Mouse (Mus musculus): ENCODE measurements around the gene Aph1b. TPM values are rescaled to one million over a fixed set of nuclear protein-coding genes. Genes with fewer than 3 reads are reported as not detected.
A peak's percentile ranks its signal among the peaks of the same experiment; 100 is the strongest.
"Not testable (repeated sequence)": the region's sequence is repeated elsewhere in the genome, so short reads cannot be mapped to it uniquely, and the experiment has no call there.

Gene Aph1b
- polyA plus RNA-seq, 1 experiment from 2014 or later: 24.7 TPM

- H3K4me3 ChIP-seq: peak within 1 kb of the TSS; percentile 73
- H3K4me2 ChIP-seq: peak within 1 kb of the TSS; percentile 72
- 0 out of 2 replicates have a peak, but pooled peaks cover 3% of the 10 kb centered on the region for H3K27me3 ChIP-seq
- peak within 1 kb of the TSS; percentile 83 for H3K9ac ChIP-seq
- H3K27ac ChIP-seq: 0 out of 2 replicates have a peak within 1 kb of the TSS, but pooled peaks have one; percentile 85
- WGBS: 72% methylated on average over 5 of the region's 5 CpGs
- no peaks in the 10 kb centered on the region for H3K36me3 ChIP-seq (ENCODE audit: poor library complexity, severe bottlenecking)
- no peaks in the 10 kb centered on the region for H3K9me3 ChIP-seq (replicated peaks)
- no peak for ATAC-seq
- peaks cover 17% of the 10 kb centered on the region for H3K4me1 ChIP-seq
Observed at GRCm38 (mm10) chr9:66796739-66797138, 1.4 kb upstream of the Aph1b start, which contains the start of gene Gm10647. TSS of gene Gm10647 (plus strand) at chr9:66797039.

DNA sequence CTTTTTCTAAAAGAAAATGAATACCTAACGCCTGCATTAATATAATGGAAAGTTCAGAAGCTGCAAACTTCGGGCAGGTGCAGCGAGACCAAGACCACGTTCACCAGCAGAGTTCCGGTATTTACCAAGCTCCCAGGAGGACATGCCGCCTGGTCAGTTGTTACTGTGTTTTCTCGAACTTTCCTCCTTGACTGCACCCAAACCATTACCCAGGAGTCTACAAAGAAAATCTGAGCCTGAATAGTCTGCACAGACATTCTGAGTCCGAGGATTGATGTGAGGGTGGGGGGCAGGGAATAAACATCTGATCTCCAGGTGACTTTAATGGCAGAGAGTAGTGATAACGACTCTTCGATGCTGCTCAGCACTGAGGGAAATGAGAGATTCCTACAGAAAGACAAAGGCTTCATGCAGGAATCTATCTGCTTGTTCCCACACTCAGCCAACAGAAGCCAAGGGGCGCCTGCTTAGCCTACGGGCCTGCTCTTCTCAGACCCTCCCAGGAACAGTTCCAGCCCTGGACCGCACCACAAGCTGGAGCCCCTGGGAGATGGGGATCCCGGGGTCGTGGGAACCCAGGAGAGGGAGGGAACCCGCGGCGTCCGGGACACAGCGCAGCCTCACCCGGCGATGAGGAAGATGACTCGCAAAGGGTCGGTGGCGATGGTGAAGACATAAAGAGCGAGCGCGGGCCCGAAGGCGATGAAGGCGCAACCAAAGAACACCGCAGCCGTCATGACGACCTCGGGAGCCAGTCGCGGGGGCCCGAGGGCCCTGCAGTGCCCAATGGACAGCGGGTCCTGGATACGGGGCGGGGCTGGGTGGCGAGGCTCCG is 444 bp downstream of the Aph1b start:
- WGBS: 1% methylated on average over 43 of the region's 43 CpGs
- no peaks in the 10 kb centered on the region for H3K9me3 ChIP-seq (replicated peaks)
- peak overlapping the region; percentile 83 for H3K9ac ChIP-seq
- peak overlapping the region; percentile 85 for H3K27ac ChIP-seq
- peaks cover 7% of the 10 kb centered on the region; the same call in 1 of the 2 replicates for H3K36me3 ChIP-seq (ENCODE audit: poor library complexity, severe bottlenecking)
- peak; percentile 72 for ATAC-seq
- peaks cover 17% of the 10 kb centered on the region for H3K4me1 ChIP-seq
- H3K27me3 ChIP-seq: no peaks in the 10 kb centered on the region
- peak overlapping the region; percentile 72 for H3K4me2 ChIP-seq
- peak overlapping the region; percentile 73 for H3K4me3 ChIP-seq

- H3K4me1 ChIP-seq: no peaks in the 10 kb centered on the region
- no peak overlapping the region for H3K27ac ChIP-seq
- no peaks in the 10 kb centered on the region for H3K9me3 ChIP-seq (replicated peaks)
- no peaks in the 10 kb centered on the region for H3K27me3 ChIP-seq
- H3K36me3 ChIP-seq (ENCODE audit: poor library complexity, severe bottlenecking): peaks cover 21% of the 10 kb centered on the region
- no peak overlapping the region for H3K9ac ChIP-seq
- 0 out of 2 replicates have a peak, but pooled peaks have one; percentile 24 for ATAC-seq
- 7% methylated on average over 2 of the region's 2 CpGs for WGBS
- H3K4me2 ChIP-seq: no peak overlapping the region
- no peak overlapping the region for H3K4me3 ChIP-seq
Observed at GRCm38 (mm10) chr9:66787821-66788220, 7.5 kb downstream of the Aph1b start.

GRCm38 (mm10) chr9:66784552-66784951 is 10.7 kb downstream of the Aph1b start:
- not testable (repeated sequence) for ATAC-seq; H3K27ac ChIP-seq; H3K27me3 ChIP-seq; H3K9me3 ChIP-seq (replicated peaks); H3K4me1 ChIP-seq; H3K4me2 ChIP-seq; H3K4me3 ChIP-seq; H3K9ac ChIP-seq
- no CpG with 5 or more reads among the region's 3 CpGs for WGBS
- peaks cover 16% of the 10 kb centered on the region for H3K36me3 ChIP-seq (ENCODE audit: poor library complexity, severe bottlenecking)

GRCm38 (mm10) chr9:66770701-66771100 is 24.6 kb downstream of the Aph1b start:
- Histone ChIP-seq H3K9ac (no peak overlapping the region), H3K27me3 (no peaks in the 10 kb centered on the region)
- no peak for ATAC-seq

DNA sequence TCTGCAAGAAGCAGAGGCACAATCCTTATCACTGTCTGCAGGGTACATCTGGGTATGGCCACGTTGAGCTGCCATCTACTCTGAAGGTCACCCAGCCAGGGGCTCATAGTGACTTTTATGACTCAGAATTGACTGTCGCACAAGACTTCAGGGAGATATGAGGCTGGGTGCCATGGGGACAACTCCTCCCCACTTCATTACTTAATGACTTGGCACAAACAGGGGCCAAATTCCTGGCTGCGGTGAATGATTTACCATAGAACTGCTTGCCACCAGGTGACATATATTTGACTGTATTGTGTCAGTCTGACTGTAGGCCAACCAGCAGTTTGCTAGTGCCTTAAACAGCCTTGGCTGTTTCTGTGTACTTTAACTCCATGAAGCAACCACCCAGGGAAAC is 26.0 kb downstream of the Aph1b start:
- ATAC-seq: no peak
- no peak overlapping the region for H3K4me2 ChIP-seq
- no peak overlapping the region for H3K9ac ChIP-seq
- WGBS: 87% methylated on average over 3 of the region's 3 CpGs
- no peaks in the 10 kb centered on the region for H3K27me3 ChIP-seq
- no peaks in the 10 kb centered on the region for H3K36me3 ChIP-seq (ENCODE audit: poor library complexity, severe bottlenecking)
- no peaks in the 10 kb centered on the region for H3K4me1 ChIP-seq
- H3K4me3 ChIP-seq: no peak overlapping the region
- H3K9me3 ChIP-seq (replicated peaks): no peaks in the 10 kb centered on the region
- H3K27ac ChIP-seq: no peak overlapping the region

More at GRCm38 (mm10) chr9:66770701-66771100, 24.6 kb downstream of the Aph1b start:
- H3K36me3 ChIP-seq (ENCODE audit: poor library complexity, severe bottlenecking): no peaks in the 10 kb centered on the region
- no peaks in the 10 kb centered on the region for H3K4me1 ChIP-seq
- H3K4me2 ChIP-seq: no peak overlapping the region
- H3K4me3 ChIP-seq: no peak overlapping the region
- H3K27ac ChIP-seq: no peak overlapping the region
- H3K9me3 ChIP-seq (replicated peaks): no peaks in the 10 kb centered on the region

DNA sequence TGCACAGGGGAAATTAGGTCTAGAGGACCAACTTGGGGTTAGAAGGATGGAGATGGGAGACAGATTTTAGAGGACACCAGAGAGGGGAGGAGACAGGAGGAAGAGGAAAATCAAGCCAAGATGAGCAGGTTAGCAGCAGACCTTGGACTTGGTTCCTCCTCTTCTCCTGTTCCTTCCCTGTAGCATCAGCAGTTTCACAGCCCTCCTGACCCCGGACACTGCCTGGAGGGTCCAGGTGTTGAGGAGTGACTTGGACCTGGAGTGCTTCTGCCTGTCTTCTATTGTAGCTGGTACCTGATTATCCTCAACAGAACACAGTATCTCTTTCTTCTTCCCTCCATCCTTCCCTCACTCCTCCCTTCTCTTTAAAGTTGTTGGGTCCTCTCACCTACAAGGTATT is 26.6 kb downstream of the Aph1b start:
- H3K9me3 ChIP-seq (replicated peaks): no peaks in the 10 kb centered on the region

DNA sequence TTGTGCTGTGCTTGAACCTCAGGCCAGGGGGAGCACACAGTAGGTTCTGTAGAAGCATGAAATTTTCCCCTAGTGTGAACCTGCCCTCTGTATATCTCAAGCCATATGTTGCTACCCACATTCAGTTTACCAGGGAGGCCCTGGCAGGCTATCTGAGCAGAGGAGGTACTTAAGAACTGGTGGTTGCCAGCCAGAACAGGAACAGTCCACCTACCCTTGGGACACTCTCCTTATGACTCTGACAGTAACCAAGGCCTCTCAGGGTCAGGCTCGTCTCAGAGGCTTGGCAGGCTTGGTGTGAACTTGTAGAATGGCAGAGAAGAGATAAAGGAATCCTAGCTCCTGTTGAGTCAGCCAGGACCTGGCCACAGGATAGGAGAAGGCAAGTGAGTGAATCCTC is 34.3 kb downstream of the Aph1b start:
- Histone ChIP-seq H3K4me1 (no peaks in the 10 kb centered on the region), H3K9me3 (replicated peaks) (no peaks in the 10 kb centered on the region), H3K4me2 (no peak overlapping the region), H3K27me3 (no peaks in the 10 kb centered on the region), H3K27ac (no peak overlapping the region), H3K9ac (no peak overlapping the region), H3K36me3 (ENCODE audit: poor library complexity, severe bottlenecking) (no peaks in the 10 kb centered on the region), H3K4me3 (no peak overlapping the region)
- no peak for ATAC-seq
- WGBS: 67% methylated on average over 1 of the region's 1 CpGs

More for the DNA sequence above, 26.6 kb downstream of the Aph1b start:
- 77% methylated on average over 1 of the region's 1 CpGs for WGBS
- no peak overlapping the region for H3K27ac ChIP-seq
- H3K4me3 ChIP-seq: no peak overlapping the region
- H3K4me2 ChIP-seq: no peak overlapping the region
- no peaks in the 10 kb centered on the region for H3K4me1 ChIP-seq
- no peak overlapping the region for H3K9ac ChIP-seq
- no peaks in the 10 kb centered on the region for H3K36me3 ChIP-seq (ENCODE audit: poor library complexity, severe bottlenecking)
- ATAC-seq: no peak
- H3K27me3 ChIP-seq: no peaks in the 10 kb centered on the region

DNA sequence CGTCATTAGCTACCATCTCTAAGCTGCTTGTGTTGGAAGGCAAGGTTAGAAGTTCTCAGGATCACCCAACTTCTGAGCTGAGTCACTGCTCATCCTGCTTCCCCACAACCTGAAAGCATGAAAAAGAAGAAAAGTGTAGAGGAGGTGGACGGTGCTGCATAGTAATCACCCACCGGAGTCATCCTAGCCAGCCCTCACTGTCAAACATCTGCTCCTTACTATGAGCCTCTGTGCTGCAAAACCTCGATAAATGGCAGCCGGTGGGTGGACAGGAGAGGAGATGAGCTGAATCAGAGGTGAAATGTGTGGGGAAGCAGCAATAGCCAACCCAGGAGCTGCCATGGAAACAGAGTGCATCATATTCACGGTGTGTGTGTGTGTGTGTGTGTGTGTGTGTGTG is 42.4 kb downstream of the Aph1b start:
- WGBS: 89% methylated on average over 6 of the region's 6 CpGs

DNA sequence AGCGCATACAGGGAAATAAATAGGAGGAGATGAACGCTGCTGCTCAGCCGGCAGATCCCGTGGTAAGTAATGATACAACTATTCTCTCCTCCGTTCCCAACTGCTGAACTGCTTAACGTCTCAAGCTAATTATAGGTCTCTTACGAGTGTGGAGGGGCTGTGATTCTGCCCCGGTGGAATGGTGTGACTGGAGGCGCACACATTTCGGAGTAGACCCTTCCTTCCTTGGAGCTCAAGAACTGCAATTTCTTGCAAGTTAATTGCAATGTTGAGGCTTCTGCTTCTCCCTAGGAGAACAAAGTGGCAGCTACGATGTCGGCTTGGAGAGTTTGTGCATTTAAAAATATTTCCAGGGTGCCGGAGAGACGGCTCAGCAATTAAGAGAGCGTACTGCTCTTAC is 46.9 kb downstream of the Aph1b start:
- H3K9ac ChIP-seq: no peak overlapping the region
- WGBS: 76% methylated on average over 15 of the region's 15 CpGs
- ATAC-seq: no peak
- H3K4me1 ChIP-seq: no peaks in the 10 kb centered on the region
- no peak overlapping the region for H3K27ac ChIP-seq
- no peaks in the 10 kb centered on the region for H3K27me3 ChIP-seq
- no peak overlapping the region for H3K4me2 ChIP-seq
- no peaks in the 10 kb centered on the region for H3K9me3 ChIP-seq (replicated peaks)
- no peaks in the 10 kb centered on the region for H3K36me3 ChIP-seq (ENCODE audit: poor library complexity, severe bottlenecking)
- no peak overlapping the region for H3K4me3 ChIP-seq

More for the DNA sequence above, 42.4 kb downstream of the Aph1b start:
- no peak overlapping the region for H3K9ac ChIP-seq
- H3K4me2 ChIP-seq: no peak overlapping the region
- H3K4me1 ChIP-seq: no peaks in the 10 kb centered on the region
- no peaks in the 10 kb centered on the region for H3K36me3 ChIP-seq (ENCODE audit: poor library complexity, severe bottlenecking)
- H3K27me3 ChIP-seq: no peaks in the 10 kb centered on the region
- no peak for ATAC-seq
- no peak overlapping the region for H3K4me3 ChIP-seq
- no peaks in the 10 kb centered on the region for H3K9me3 ChIP-seq (replicated peaks)
- H3K27ac ChIP-seq: no peak overlapping the region

GRCm38 (mm10) chr9:66744531-66744930 is 50.8 kb downstream of the Aph1b start:
- Histone ChIP-seq H3K4me2 (no peak overlapping the region), H3K4me1 (no peaks in the 10 kb centered on the region), H3K27me3 (no peaks in the 10 kb centered on the region), H3K9me3 (replicated peaks) (no peaks in the 10 kb centered on the region), H3K36me3 (ENCODE audit: poor library complexity, severe bottlenecking) (no peaks in the 10 kb centered on the region), H3K27ac (no peak overlapping the region), H3K9ac (no peak overlapping the region), H3K4me3 (no peak overlapping the region)
- no peak for ATAC-seq
- 82% methylated on average over 2 of the region's 2 CpGs for WGBS

DNA sequence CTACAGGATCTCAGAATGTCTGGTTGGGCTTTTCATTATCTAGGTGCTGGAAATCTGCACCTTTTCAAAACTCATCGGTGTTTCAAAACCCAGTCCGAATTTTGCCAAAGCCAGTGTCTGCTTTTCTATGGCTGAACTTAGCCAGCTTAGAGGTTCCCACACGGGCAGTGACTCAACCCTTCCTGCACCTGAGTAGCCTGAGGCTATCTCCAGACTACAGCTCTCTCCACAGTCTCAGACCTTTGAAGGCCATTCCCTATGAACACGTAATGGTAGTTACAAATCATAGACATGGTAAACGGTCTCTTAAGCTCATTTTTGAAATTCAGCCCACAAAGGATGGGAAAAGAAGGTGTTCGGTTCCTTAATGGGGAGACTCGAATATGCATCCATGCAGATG is 55.8 kb downstream of the Aph1b start:
- H3K4me1 ChIP-seq: no peaks in the 10 kb centered on the region
- 88% methylated on average over 7 of the region's 7 CpGs for WGBS

More for the DNA sequence above, 55.8 kb downstream of the Aph1b start:
- Histone ChIP-seq H3K9me3 (replicated peaks) (no peaks in the 10 kb centered on the region), H3K27me3 (no peaks in the 10 kb centered on the region), H3K36me3 (ENCODE audit: poor library complexity, severe bottlenecking) (no peaks in the 10 kb centered on the region), H3K4me2 (no peak overlapping the region), H3K4me3 (no peak overlapping the region), H3K27ac (no peak overlapping the region), H3K9ac (no peak overlapping the region)
- no peak for ATAC-seq
